Mouse (Mus musculus) right cerebral cortex, postnatal 10 days (tissue): ENCODE measurements around the gene Atp6v0b.

Experiments
- DNase-seq, 2 experiments: peaks; one replicate each; pipeline ENCODE4 v3.0.0; 2021; ENCODE audit warnings: low spot score in 2 of 2

Atp6v0b gene

GRCm38 (mm10) chr4:117872471-117872886 lies 14.7 kb downstream of the Atp6v0b start, which contains the start of gene Ccdc24:
Gene Ccdc24 (minus strand): TSS chr4:117872557.
- no peak for DNase-seq

- DNase-seq = no peak
Observed at GRCm38 (mm10) chr4:117871787-117872186, 15.3 kb downstream of the Atp6v0b start.

GRCm38 (mm10) chr4:117870437-117870836 lies 16.7 kb downstream of the Atp6v0b start:
- DNase-seq = no peak

DNA sequence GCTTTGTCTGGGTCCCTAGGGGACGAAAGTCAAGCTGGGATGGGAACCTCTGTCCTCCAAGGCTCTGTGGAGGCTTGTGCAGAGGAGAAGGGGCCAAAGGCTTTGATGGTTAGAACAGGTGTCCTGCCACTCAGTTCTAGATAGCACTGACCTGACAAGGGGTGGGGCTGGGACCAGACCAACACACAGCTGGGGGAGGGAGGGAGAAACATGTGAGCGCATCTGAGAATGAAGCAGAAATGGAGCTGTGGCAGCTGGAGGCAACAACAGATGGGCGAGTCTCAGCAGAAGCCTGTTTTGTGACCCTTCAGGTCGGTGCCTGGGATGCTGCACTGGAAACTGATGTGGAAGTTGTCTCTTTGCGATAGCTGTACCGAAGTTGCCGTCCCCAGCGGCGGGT lies 17.8 kb downstream of the Atp6v0b start:
- no peak for DNase-seq

GRCm38 (mm10) chr4:117867823-117868222 lies 19.3 kb downstream of the Atp6v0b start:
- peak in 1 of 2 experiments; percentile 74 for DNase-seq

DNA sequence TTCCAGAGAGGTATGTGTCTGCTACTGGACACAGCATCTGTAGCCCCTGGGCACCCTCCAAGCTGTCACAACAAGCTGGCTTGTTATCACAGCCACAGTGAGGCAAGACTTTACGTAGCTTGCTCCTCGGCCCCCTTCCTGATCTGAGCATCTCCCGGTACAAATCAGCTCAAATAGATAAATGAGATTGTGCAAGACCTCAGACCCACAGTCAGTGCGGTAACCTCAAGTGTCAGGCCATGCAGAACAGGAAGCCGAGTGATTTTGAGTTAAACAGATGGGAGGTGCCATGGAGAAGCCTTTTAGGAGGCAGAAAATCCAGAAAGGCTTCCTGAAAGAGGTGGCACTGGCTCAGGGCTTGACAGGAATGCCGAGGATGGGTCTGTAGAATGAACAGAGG lies 20.1 kb downstream of the Atp6v0b start:
- DNase-seq = no peak

- peak in 1 of 2 experiments; percentile 69 for DNase-seq
Observed at GRCm38 (mm10) chr4:117866083-117866482, 21.1 kb downstream of the Atp6v0b start.

DNA sequence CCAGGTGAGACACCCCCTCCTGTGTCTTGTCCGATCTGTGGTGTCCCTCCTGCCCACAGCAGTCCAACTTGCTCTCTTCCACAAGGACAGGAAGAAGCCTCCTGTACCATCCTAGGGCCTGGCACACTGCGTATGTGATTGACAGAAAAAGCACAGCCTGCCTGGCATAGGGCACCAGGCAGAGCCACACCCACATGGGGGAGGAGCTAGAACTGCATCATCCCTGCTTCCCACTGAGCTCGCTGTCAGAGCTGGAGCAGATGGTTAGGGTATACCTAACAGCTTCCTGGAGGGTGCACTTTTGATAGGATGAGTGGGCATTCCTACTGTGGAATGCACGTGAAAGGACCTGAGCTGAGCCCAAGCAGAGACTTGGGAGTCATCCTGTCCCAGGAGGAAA lies 24.3 kb downstream of the Atp6v0b start:
- peak; percentile 74 to 88 for DNase-seq

GRCm38 (mm10) chr4:117860570-117860969 lies 26.6 kb downstream of the Atp6v0b start:
- no peak for DNase-seq

DNA sequence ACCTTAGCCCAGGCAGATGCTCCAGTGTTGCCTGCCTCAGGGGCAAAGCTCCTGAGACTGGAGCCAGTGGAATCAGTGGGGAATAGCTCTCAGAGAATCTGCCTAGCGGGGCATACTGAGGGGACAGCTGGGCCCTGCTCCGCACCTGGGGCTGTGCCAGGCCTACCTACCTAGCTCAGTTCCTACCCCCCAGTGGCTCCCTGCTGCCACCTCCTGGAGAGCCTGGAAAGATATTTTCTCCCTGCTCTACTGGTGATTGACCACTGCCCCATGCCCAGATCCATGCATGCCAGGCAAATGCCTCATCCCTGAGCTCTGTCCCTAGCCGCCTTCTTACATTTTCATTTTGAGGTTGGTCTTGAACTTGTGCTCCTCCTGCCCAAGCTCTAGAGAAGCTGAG lies 28.3 kb downstream of the Atp6v0b start:
- DNase-seq = peak in 1 of 2 experiments; percentile 80

DNA sequence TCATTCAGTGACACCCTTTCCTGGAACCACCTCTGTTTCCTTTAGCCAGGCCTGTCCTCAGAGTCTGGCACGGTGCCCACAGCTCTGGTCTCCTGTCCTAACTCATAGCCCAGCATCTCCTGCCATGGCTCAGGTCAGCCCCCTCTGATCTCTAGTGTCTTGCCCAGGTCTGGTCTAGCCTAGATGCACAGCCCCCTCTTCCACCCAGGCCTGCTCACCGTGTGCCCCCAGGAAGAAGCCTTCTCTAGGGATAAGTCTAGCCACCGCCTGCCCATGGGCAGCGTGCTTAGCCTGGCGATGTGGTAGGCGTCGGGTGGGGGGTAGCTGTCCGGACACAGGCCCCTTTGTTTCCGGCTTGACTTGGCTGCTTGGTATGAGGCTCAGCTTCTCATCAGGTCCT lies 32.0 kb downstream of the Atp6v0b start:
- peak; percentile 76 to 78 for DNase-seq

- peak in 1 of 2 experiments; percentile 15 for DNase-seq
Observed at GRCm38 (mm10) chr4:117852152-117852868, 34.8 kb downstream of the Atp6v0b start.

GRCm38 (mm10) chr4:117850871-117851270 lies 36.3 kb downstream of the Atp6v0b start:
- DNase-seq = peak in 1 of 2 experiments; percentile 30

- peak in 1 of 2 experiments; percentile 28 for DNase-seq
Observed at GRCm38 (mm10) chr4:117850176-117850575, 37.0 kb downstream of the Atp6v0b start.

GRCm38 (mm10) chr4:117849506-117849905 lies 37.6 kb downstream of the Atp6v0b start:
- peak in 1 of 2 experiments; percentile 66 for DNase-seq

GRCm38 (mm10) chr4:117849063-117849462 lies 38.1 kb downstream of the Atp6v0b start:
- no peak for DNase-seq

DNA sequence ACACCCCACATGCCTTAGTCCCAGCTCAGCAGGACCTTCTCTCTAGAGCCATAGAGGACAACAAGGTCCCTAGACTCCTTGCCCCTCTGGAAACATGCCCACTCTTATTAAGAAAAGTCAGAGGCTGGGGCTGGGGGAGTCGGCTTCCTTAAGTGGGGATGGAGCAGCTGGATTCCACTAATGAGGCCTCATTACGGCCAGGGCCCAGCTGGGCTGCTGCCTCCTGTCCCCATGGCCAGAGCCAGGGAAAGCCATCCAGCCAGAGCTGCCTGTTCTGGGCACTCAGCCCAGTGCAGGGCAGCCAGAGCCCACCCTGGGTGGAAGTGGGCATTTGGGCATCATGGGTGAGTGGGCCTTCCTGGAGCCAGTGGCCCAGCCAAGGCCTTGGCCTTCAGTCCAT lies 40.1 kb downstream of the Atp6v0b start:
- peak; percentile 82 for DNase-seq

DNA sequence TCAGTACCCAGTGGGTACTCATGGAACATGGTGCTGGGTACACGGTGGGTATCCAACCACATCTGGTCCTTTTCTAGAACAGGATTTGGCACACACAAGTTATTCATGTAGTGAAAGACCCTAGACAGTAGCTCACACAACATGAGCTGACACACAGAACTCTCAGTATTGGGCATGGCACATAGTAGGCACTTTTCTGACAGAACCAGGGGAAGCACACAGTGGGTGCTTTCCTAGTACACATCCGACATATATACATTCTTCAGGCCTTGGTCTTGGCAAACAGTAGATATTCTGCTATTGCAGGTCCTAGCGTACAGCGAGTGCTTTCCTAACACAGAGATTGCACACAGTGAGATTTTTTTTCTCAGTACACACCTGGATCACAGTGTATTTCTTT lies 40.9 kb downstream of the Atp6v0b start:
- no peak for DNase-seq

DNA sequence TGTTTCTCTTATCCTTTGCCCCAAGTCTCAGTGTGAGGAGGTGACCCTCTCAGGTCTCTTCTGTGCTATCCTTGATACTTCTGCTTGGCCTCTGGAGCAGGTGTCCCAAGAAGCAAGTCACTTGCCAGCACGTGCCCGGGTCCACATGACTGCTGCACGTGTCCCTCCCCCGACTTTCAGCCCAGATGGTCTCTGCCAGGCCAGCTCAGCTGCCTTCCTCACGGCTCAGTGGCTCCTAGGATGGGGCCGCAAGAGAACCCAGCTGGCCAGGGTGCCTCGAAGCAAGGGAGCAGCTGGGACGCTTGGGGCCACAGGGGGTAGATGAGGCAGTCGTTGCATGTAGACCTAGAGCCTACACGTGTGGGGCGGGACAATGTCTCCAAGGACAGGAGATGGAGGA lies 41.8 kb downstream of the Atp6v0b start:
- DNase-seq = peak in 1 of 2 experiments; percentile 21

GRCm38 (mm10) chr4:117844467-117844866 lies 42.7 kb downstream of the Atp6v0b start:
- DNase-seq = no peak

DNA sequence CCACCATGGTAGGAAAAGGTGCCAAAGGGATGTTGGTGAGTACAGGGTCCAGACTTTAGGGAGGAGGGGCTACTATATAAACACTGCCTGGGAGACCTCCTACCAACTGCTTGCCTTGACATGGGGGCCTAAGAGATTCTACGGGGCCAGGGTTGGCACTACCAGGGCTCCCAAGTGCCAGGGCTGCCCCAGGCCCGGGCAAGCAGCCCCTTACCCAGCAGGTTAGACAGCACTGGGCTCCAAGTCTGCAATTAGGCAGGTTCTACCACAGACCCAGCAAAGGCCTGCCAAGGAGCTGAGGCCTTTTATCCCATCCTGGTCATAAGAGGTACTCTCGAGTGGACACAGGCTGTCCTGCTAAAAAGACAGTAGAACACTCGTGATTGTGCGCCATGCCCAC lies 44.0 kb downstream of the Atp6v0b start:
- DNase-seq = no peak

DNA sequence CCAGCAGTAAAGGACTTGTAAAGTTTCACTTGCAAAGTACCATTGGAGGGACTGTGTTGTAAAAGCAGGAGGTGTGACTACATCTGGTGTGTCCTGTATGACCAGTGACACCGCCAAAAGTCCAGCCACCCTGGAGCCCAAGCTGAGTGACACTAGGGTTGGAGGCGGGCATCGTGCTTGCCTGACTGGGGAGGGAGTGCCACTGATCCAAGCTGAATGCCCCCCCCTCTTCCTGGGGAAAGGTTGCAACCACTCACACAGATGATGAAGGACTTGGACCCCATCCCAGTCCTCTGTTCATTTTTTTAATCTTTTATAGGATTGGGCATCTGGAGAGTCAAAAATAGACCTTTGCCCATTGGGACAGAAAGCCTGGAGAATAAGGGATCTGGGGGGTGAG lies 45.6 kb downstream of the Atp6v0b start:
- DNase-seq = no peak

GRCm38 (mm10) chr4:117840821-117841220 lies 46.3 kb downstream of the Atp6v0b start:
- DNase-seq = no peak

DNA sequence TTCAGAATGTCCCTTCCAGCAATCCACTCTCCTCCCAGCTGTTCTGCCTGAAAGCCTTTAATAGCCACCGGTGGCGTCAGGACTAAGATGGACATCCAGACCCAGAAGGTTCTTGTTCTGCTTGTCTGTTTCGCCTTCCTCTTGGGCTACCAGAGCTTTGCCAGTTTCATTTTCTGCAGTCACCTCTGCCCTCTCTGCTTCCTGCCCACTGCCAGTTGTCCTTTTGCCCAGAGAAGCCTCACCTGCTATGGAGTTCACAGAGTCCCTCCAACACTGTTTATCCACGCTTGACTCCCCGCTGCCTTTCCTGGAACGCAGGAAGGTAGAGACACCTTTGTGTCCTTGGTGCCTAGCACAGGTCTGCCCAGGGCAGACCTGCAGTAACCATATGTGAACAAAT lies 47.8 kb downstream of the Atp6v0b start:
- DNase-seq = no peak
